Mouse (Mus musculus): Measurements from ENCODE around the gene Ly6g6c. TPM values are rescaled to one million over a fixed set of nuclear protein-coding genes. Genes with fewer than 3 reads are reported as not detected.
"Not testable (repeated sequence)": the region's sequence is repeated elsewhere in the genome, so short reads cannot be mapped to it uniquely, and the experiment has no call there.

Ly6g6c gene
- polyA plus RNA-seq, 1 experiment = 146 TPM

DNA sequence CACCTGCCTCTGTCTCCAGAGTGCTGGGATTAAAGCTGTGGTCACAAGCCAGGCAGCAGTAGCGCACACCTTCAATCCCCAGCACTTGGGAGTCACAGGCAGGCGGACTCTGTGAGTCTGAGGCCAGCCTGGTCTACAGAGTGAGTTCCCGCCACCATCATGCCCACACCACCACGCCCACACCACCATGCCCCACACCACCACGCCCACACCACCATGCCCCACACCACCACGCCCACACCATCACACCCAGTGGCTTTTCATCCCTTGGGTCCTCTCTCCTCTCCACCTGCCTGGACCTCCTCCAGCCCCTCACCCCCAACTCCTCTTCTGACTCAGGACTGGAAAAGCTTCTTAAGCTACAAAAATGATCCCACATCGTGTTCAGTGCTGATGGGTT lies 33.3 kb upstream of the Ly6g6c start:
- TF ChIP-seq POLR2A (IDR thresholded peaks at IDR 0.05; ENCODE audit: control insufficient read depth, low read depth, low read length) (no peak), CTCF (IDR thresholded peaks at IDR 0.05; ENCODE audit: control insufficient read depth, insufficient read depth, insufficient replicate concordance, low read depth, low read length) (no peak)
- Histone ChIP-seq H3K27ac (ENCODE audit: control insufficient read depth, insufficient read depth, low read depth, low read length) (no peak overlapping the region), H3K4me3 (ENCODE audit: control insufficient read depth, low read depth, low read length) (no peak overlapping the region), H3K36me3 (ENCODE audit: control insufficient read depth, insufficient read depth, low read length) (no peaks in the 10 kb centered on the region), H3K27me3 (ENCODE audit: control insufficient read depth, insufficient read depth, low read length) (no peaks in the 10 kb centered on the region), H3K4me1 (ENCODE audit: control insufficient read depth, insufficient read depth, low read length) (peaks cover 2% of the 10 kb centered on the region; the same call in 1 of the 2 replicates)

DNA sequence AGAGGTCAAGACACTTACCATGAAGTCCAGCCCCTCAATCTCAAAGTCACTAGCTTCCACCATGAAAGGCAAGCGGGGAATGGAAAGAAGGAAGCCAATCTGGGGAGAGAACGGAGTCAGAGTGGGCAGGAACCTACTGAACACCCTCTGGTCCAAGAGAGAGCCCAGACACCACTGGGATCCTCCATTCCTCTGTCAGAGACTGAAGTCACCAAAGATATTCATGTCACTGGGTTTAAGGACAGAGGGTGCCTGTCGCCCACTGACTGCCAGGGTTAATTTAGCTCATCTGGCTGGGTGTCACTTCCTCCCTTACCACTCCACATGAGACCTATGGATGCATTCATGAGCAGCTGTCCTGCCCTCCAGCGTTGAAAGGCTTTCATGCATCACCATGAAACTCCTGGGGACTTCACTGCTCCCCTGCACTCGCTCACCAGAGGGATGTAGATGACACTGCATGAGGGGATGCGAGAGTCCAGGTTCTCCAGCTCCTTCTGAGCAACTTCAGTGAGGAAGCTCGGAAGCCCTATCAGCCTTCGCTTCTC lies 32.8 kb upstream of the Ly6g6c start:
- Histone ChIP-seq H3K4me3 (ENCODE audit: control insufficient read depth, low read depth, low read length) (no peak overlapping the region), H3K27me3 (ENCODE audit: control insufficient read depth, insufficient read depth, low read length) (no peaks in the 10 kb centered on the region), H3K27ac (ENCODE audit: control insufficient read depth, insufficient read depth, low read depth, low read length) (no peak overlapping the region), H3K36me3 (ENCODE audit: control insufficient read depth, insufficient read depth, low read length) (no peaks in the 10 kb centered on the region), H3K4me1 (ENCODE audit: control insufficient read depth, insufficient read depth, low read length) (peaks cover 2% of the 10 kb centered on the region; the same call in 1 of the 2 replicates)
- TF ChIP-seq POLR2A (IDR thresholded peaks at IDR 0.05; ENCODE audit: control insufficient read depth, low read depth, low read length) (no peak), CTCF (IDR thresholded peaks at IDR 0.05; ENCODE audit: control insufficient read depth, insufficient read depth, insufficient replicate concordance, low read depth, low read length) (no peak)

DNA sequence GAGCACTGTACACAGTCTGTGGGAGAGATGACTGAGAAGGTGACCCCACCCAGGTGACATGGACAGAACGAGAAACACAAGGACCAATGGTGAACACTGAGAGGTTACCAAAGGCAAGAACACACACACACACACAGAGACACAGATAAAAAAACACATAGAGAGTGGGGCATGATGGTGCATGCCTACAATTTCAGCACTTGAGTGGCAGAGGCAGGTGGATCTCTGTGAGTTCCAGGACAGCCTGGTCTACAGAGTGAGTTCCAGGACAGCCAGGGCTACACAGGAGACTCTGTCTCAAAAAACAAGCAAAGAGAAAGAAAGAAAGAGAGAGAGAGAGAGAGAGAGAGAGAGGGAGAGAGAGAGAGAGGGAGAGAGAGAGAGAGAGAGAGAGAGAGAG lies 31.5 kb upstream of the Ly6g6c start:
- H3K27ac ChIP-seq (ENCODE audit: control insufficient read depth, insufficient read depth, low read depth, low read length); H3K4me3 ChIP-seq (ENCODE audit: control insufficient read depth, low read depth, low read length); H3K4me1 ChIP-seq (ENCODE audit: control insufficient read depth, insufficient read depth, low read length); H3K36me3 ChIP-seq (ENCODE audit: control insufficient read depth, insufficient read depth, low read length); H3K27me3 ChIP-seq (ENCODE audit: control insufficient read depth, insufficient read depth, low read length): not testable (repeated sequence)

DNA sequence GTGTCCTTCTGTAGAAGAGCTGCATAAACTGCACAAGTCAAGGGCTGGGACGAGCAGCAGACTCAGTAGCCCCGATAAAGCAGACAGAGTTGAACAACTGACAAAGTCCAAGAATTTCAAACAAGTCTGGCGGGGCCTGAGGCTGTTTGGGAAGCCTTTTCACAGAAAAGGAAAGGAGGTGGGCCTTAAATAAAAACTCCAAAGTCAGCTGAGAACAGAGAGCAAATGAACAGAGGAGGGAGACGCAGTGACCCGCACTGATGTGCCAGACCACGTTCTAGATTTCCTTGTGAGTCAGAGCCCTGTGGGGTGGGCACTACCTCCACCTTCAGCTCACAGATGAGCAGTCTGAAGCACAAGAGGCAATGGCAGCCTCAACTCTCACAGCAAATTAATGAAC lies 30.3 kb upstream of the Ly6g6c start:
- no peak for TF ChIP-seq CTCF (IDR thresholded peaks at IDR 0.05; ENCODE audit: control insufficient read depth, insufficient read depth, insufficient replicate concordance, low read depth, low read length)
- H3K4me3 ChIP-seq (ENCODE audit: control insufficient read depth, low read depth, low read length) = no peak overlapping the region
- peaks cover 2% of the 10 kb centered on the region; the same call in 1 of the 2 replicates for H3K4me1 ChIP-seq (ENCODE audit: control insufficient read depth, insufficient read depth, low read length)
- no peaks in the 10 kb centered on the region for H3K27me3 ChIP-seq (ENCODE audit: control insufficient read depth, insufficient read depth, low read length)
- H3K27ac ChIP-seq (ENCODE audit: control insufficient read depth, insufficient read depth, low read depth, low read length) = no peak overlapping the region; the same call in 1 of the 2 replicates
- no peaks in the 10 kb centered on the region for H3K36me3 ChIP-seq (ENCODE audit: control insufficient read depth, insufficient read depth, low read length)

DNA sequence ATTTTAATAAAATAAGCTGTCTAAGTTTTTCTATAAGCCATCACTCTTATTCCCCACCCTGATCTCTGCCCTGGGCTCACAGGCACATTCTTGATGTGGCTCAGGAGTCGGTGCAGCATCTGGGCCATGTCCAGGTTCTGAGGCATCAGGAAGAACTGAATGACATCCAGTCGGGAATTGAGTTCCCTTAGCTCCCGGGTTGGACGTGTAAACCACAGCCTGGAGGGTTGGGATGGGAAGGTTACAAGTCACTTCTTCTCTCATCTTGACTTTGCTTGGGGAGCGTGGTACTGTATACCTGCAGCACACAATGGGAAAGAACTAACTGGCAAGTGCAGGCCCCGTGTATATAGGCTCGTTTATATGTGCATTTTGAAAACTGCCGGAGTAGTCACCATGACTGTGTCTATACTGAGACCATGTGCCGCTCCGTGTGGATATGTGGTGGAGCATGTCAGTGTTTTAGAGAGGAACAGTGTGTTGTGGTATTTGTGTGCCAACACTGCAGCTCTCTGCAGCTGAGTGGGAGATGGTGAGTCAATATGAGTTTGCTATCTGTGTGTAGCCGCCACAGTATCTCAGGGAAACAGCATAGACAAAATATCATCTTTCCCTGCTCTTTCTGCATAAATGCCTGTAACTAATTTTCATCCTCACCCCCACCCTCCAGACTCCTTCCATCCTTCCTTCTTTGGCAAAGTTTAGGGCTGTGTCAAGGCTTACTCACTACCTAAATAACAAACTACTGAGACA lies 25.9 kb upstream of the Ly6g6c start:
- no peak overlapping the region for H3K4me3 ChIP-seq (ENCODE audit: control insufficient read depth, low read depth, low read length)
- no peaks in the 10 kb centered on the region for H3K4me1 ChIP-seq (ENCODE audit: control insufficient read depth, insufficient read depth, low read length)
- no peaks in the 10 kb centered on the region for H3K27me3 ChIP-seq (ENCODE audit: control insufficient read depth, insufficient read depth, low read length)
- no peak overlapping the region for H3K27ac ChIP-seq (ENCODE audit: control insufficient read depth, insufficient read depth, low read depth, low read length)
- TF ChIP-seq POLR2A (IDR thresholded peaks at IDR 0.05; ENCODE audit: control insufficient read depth, low read depth, low read length) (no peak), CTCF (IDR thresholded peaks at IDR 0.05; ENCODE audit: control insufficient read depth, insufficient read depth, insufficient replicate concordance, low read depth, low read length) (no peak)
- no peaks in the 10 kb centered on the region for H3K36me3 ChIP-seq (ENCODE audit: control insufficient read depth, insufficient read depth, low read length)

DNA sequence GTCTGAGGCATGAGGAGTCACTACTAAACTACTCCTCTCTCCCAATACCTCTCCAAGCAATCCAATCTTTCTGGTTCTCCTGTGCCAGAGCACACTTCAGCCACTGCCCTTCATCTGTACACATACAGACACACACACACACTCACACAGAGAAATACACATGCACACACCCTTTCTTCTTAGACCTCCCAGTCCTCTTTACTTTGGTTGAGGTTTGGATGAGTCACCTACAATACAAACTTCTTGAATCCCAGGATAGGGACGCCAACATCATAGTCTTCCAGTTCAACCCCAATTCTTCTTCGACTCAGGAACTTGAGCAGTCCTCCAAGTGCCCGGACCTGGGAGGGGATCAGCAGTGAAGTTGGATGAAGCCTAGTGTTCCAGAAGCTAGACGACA lies 21.4 kb upstream of the Ly6g6c start:
- H3K27me3 ChIP-seq (ENCODE audit: control insufficient read depth, insufficient read depth, low read length) = no peaks in the 10 kb centered on the region
- H3K36me3 ChIP-seq (ENCODE audit: control insufficient read depth, insufficient read depth, low read length) = no peaks in the 10 kb centered on the region
- no peak overlapping the region for H3K27ac ChIP-seq (ENCODE audit: control insufficient read depth, insufficient read depth, low read depth, low read length)
- TF ChIP-seq POLR2A (IDR thresholded peaks at IDR 0.05; ENCODE audit: control insufficient read depth, low read depth, low read length) (no peak), CTCF (IDR thresholded peaks at IDR 0.05; ENCODE audit: control insufficient read depth, insufficient read depth, insufficient replicate concordance, low read depth, low read length) (no peak)
- H3K4me3 ChIP-seq (ENCODE audit: control insufficient read depth, low read depth, low read length) = no peak overlapping the region
- peaks cover 5% of the 10 kb centered on the region for H3K4me1 ChIP-seq (ENCODE audit: control insufficient read depth, insufficient read depth, low read length)

DNA sequence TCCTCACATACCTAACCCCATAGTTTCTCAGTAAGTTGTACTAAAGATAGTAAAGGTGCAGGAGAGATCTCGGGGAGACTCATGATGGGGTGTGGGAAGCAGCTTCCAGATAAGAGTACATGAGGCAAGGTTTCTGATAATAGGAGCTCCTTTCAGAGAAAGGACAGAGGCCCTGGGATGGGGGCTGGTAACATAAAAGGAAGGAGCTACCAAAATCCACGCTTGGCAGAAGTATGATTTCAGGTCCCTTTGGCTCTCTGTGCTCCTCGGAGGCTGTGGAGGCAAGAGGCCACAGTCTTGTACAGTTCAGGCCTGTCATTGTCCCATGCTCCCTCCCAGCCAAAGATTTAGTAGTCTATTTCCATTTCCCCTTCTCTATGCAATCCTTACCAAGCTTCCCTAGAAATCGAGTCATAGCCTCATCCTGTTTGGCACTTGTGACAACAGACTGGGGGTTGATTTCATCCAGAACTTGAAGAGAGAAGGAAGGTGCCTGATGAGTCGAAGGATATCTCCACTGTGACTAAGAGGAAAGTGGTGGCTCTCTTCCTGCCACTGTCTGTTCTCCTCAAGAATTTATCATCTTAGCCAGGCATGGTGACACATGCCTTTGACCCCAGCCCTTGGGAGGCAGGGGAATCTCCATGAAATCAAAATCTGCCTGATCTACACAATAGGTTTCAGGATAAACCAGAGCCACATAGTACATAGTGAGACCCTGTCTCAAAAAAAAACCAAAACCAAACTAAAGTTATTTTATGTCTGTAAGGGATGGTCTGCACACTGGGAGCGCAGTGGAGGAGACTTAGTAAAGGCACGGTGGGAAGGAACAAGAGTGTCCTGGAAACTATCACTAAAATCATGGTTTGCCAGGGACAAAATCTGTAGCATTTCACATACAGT lies 20.0 kb upstream of the Ly6g6c start:
- Histone ChIP-seq H3K27ac (ENCODE audit: control insufficient read depth, insufficient read depth, low read depth, low read length) (peak overlapping the region; percentile 43; the same call in 1 of the 2 replicates), H3K27me3 (ENCODE audit: control insufficient read depth, insufficient read depth, low read length) (peaks cover 2% of the 10 kb centered on the region; the same call in 1 of the 2 replicates), H3K4me1 (ENCODE audit: control insufficient read depth, insufficient read depth, low read length) (peaks cover 12% of the 10 kb centered on the region), H3K4me3 (ENCODE audit: control insufficient read depth, low read depth, low read length) (no peak overlapping the region), H3K36me3 (ENCODE audit: control insufficient read depth, insufficient read depth, low read length) (no peaks in the 10 kb centered on the region)
- TF ChIP-seq POLR2A (IDR thresholded peaks at IDR 0.05; ENCODE audit: control insufficient read depth, low read depth, low read length) (no peak), CTCF (IDR thresholded peaks at IDR 0.05; ENCODE audit: control insufficient read depth, insufficient read depth, insufficient replicate concordance, low read depth, low read length) (no peak)
